Comparison of ENCODE assay signal across 29 mouse cellular contexts in genomic region chr3:126822374-126822773, GRCm38 (mm10).
DNase-seq lines count a peak whose midpoint lies in the region; ATAC-seq lines count a peak whose summit lies in the region.
"Had no signal": no experiment of that assay in that cellular context is flagged by ENCODE, and none has a peak within 500 bp of the region (broad histone marks: within the 10 kb centered on the region; RNA-seq: fewer than 3 reads in every experiment).

No protein-coding gene starts in this region.

- H3K4me2 ChIP-seq in kidney, embryonic 15.5 days: no peak overlapping the region
- no peak overlapping the region for H3K4me2 ChIP-seq in kidney, embryonic 14.5 days (replicated peaks; ENCODE audit: low read depth, low read length)
- H3K4me2 ChIP-seq: embryonic facial prominence, embryonic 12.5 days; forebrain, embryonic 15.5 days; heart, embryonic 13.5 days; hindbrain, embryonic 15.5 days; limb, embryonic 13.5 days; liver, embryonic 11.5 days; lung, embryonic 15.5 days; midbrain, embryonic 15.5 days had no signal

- WGBS in kidney, embryonic 15.5 days: 90% methylated on average over 3 of the region's 3 CpGs
- 90% methylated on average over 3 of the region's 3 CpGs for WGBS in kidney, embryonic 14.5 days

- intact Hi-C loops in heart, postnatal 25 days (cut with DNase I): no loop called here

- peak overlapping the region; percentile 73 for H3K27ac ChIP-seq in kidney, embryonic 15.5 days
- no peak overlapping the region for H3K27ac ChIP-seq in kidney, embryonic 14.5 days (ENCODE audit: low read depth, low read length)
- H3K27ac ChIP-seq: embryonic facial prominence, embryonic 12.5 days; forebrain, embryonic 15.5 days; heart, embryonic 13.5 days; hindbrain, embryonic 10.5 days; hindbrain, embryonic 15.5 days; left cerebral cortex, adult 2 months; limb, embryonic 13.5 days; lung, embryonic 15.5 days; midbrain, embryonic 15.5 days had no signal

- H3K27me3 ChIP-seq in kidney, embryonic 15.5 days: no peaks in the 10 kb centered on the region
- H3K27me3 ChIP-seq in kidney, embryonic 14.5 days (ENCODE audit: control insufficient read depth, insufficient read depth, low read length): no peaks in the 10 kb centered on the region
- H3K27me3 ChIP-seq: embryonic facial prominence, embryonic 12.5 days; forebrain, embryonic 15.5 days; heart, embryonic 13.5 days; hindbrain, embryonic 15.5 days; lung, embryonic 15.5 days; midbrain, embryonic 15.5 days had no signal

- peak; percentile 66 to 71 for DNase-seq in B cell, adult 2 months
- DNase-seq in urinary bladder, adult 18-20 months (ENCODE audit: low spot score in 2 of 2): no peak
- DNase-seq in heart, adult 11 months: no peak
- no peak for DNase-seq in heart, postnatal 25 days (ENCODE audit: low spot score)
- DNase-seq: adrenal gland, postnatal 10 days; cerebellum, adult 11 months; cerebellum, adult 9-10 months; cerebellum, postnatal 36 days; embryo, embryonic 11 days; gastrocnemius, postnatal 36 days; heart, postnatal 10 days; kidney, adult 18-20 months; kidney, postnatal 14 days; lung, postnatal 4 days; thymus, postnatal 4 days had no signal

- 0 out of 2 replicates have a peak, but pooled peaks cover 3% of the 10 kb centered on the region for H3K4me1 ChIP-seq in kidney, embryonic 15.5 days
- H3K4me1 ChIP-seq in kidney, embryonic 14.5 days (ENCODE audit: control insufficient read depth, insufficient read depth, low read length): no peaks in the 10 kb centered on the region
- H3K4me1 ChIP-seq: embryonic facial prominence, embryonic 12.5 days; forebrain, embryonic 15.5 days; heart, embryonic 13.5 days; hindbrain, embryonic 10.5 days; lung, embryonic 15.5 days; midbrain, embryonic 15.5 days had no signal

- H3K9me3 ChIP-seq in kidney, embryonic 15.5 days (replicated peaks): no peaks in the 10 kb centered on the region
- no peaks in the 10 kb centered on the region for H3K9me3 ChIP-seq in kidney, embryonic 14.5 days (ENCODE audit: control insufficient read depth, low read length)
- H3K9me3 ChIP-seq: embryonic facial prominence, embryonic 12.5 days; forebrain, embryonic 15.5 days; heart, embryonic 13.5 days; hindbrain, embryonic 10.5 days; hindbrain, embryonic 15.5 days; limb, embryonic 13.5 days; lung, embryonic 15.5 days; midbrain, embryonic 15.5 days had no signal

- no peak overlapping the region for H3K9ac ChIP-seq in kidney, embryonic 15.5 days
- H3K9ac ChIP-seq in kidney, embryonic 14.5 days (ENCODE audit: low read depth, low read length): no peak overlapping the region
- H3K9ac ChIP-seq: embryonic facial prominence, embryonic 12.5 days; forebrain, embryonic 15.5 days; heart, embryonic 13.5 days; hindbrain, embryonic 15.5 days; limb, embryonic 13.5 days; lung, embryonic 15.5 days; midbrain, embryonic 15.5 days had no signal

- ATAC-seq in kidney, embryonic 15.5 days (replicated peaks; ENCODE audit: low FRiP score): no peak
- no peak for ATAC-seq in kidney, embryonic 14.5 days (ENCODE audit: low FRiP score, low TSS enrichment)
- ATAC-seq in common myeloid progenitor, adult 5-6 weeks (replicated peaks; ENCODE audit: low read depth, poor library complexity, severe bottlenecking): peak; percentile 62; the same call in 1 of the 2 replicates
- 0 out of 2 replicates have a peak, but pooled peaks have one; percentile 35 for ATAC-seq in monocyte, adult 5-6 weeks (replicated peaks; ENCODE audit: insufficient number of reproducible peaks, low FRiP score, low TSS enrichment, poor library complexity, severe bottlenecking)
- ATAC-seq: forebrain, embryonic 15.5 days; midbrain, embryonic 15.5 days had no signal

- H3K4me3 ChIP-seq in kidney, embryonic 15.5 days (replicated peaks): no peak overlapping the region
- H3K4me3 ChIP-seq in kidney, embryonic 14.5 days (ENCODE audit: low read length): no peak overlapping the region
- H3K4me3 ChIP-seq: embryonic facial prominence, embryonic 12.5 days; forebrain, embryonic 15.5 days; heart, embryonic 13.5 days; hindbrain, embryonic 10.5 days; hindbrain, embryonic 15.5 days; left cerebral cortex, adult 2 months; limb, embryonic 13.5 days; lung, embryonic 15.5 days; midbrain, embryonic 15.5 days had no signal

- no peaks in the 10 kb centered on the region for H3K36me3 ChIP-seq in kidney, embryonic 15.5 days
- H3K36me3 ChIP-seq in kidney, embryonic 14.5 days (ENCODE audit: control insufficient read depth, insufficient read depth, low read length): no peaks in the 10 kb centered on the region
- H3K36me3 ChIP-seq: embryonic facial prominence, embryonic 12.5 days; forebrain, embryonic 15.5 days; hindbrain, embryonic 10.5 days; hindbrain, embryonic 15.5 days; limb, embryonic 13.5 days; lung, embryonic 15.5 days; midbrain, embryonic 15.5 days had no signal

Comparison
In these comparisons a context has a peak if more than half of its experiments do, and no peak if none do; other contexts are left out.
1. ATAC-seq: peak in common myeloid progenitor, adult 5-6 weeks (single experiment) and monocyte, adult 5-6 weeks (single experiment); none in kidney, embryonic 15.5 days (single experiment) and kidney, embryonic 14.5 days (single experiment).
2. DNase-seq: peak in B cell, adult 2 months (2 of 2); none in urinary bladder, adult 18-20 months (0 of 2), heart, adult 11 months (single experiment) and heart, postnatal 25 days (single experiment).